Mouse (Mus musculus) myocyte (in vitro differentiated cells): ENCODE measurements around the gene Clstn2. TPM values are rescaled to one million over a fixed set of nuclear protein-coding genes. Genes with fewer than 3 reads are reported as not detected.

Experiments used
- H3K27me3 ChIP-seq: one replicate; pipeline ENCODE4 v1.6.1; 2011; ENCODE audit not compliant: control insufficient read depth, insufficient read depth, insufficient read length
- H3K36me3 ChIP-seq: one replicate; pipeline ENCODE4 v1.6.1; 2011; ENCODE audit not compliant: control insufficient read depth, insufficient read depth
- H3K4me2 ChIP-seq: one replicate; pipeline ENCODE4 v1.6.1; 2011; ENCODE audit warnings: low read depth, control low read depth
- H3K4me3 ChIP-seq: one replicate; pipeline ENCODE4 v1.5.1; 2011; ENCODE audit warnings: mild to moderate bottlenecking, control low read depth, moderate library complexity
- H3K79me2 ChIP-seq: one replicate; pipeline ENCODE4 v1.6.1; 2011; ENCODE audit not compliant: control insufficient read depth, insufficient read depth
- H3ac ChIP-seq: one replicate; pipeline ENCODE4 v1.6.1; 2011; ENCODE audit not compliant: control insufficient read depth, insufficient read length
- CEBPB ChIP-seq: IDR thresholded peaks from 2 replicates; pipeline ENCODE4 v1.6.1; 2011; ENCODE audit warnings: mild to moderate bottlenecking, moderate library complexity; ENCODE audit not compliant: poor library complexity, insufficient read depth, severe bottlenecking
- E2F4 ChIP-seq: IDR thresholded peaks from one replicate; pipeline ENCODE4 v1.6.1; 2011; ENCODE audit warnings: mild to moderate bottlenecking, control low read depth, moderate library complexity; ENCODE audit not compliant: insufficient read depth
- MAX ChIP-seq: IDR thresholded peaks from one replicate; pipeline ENCODE4 v1.6.1; 2011; ENCODE audit warnings: low read depth, mild to moderate bottlenecking, control low read depth
- MYOD1 ChIP-seq, 3 experiments: IDR thresholded peaks; one replicate each; pipeline ENCODE4 v1.6.1; 2011; ENCODE audit warnings: control low read depth in 2 of 3, low read depth in 2 of 3, mild to moderate bottlenecking in 2 of 3, moderate library complexity in 1 of 3; ENCODE audit not compliant: insufficient read length in 2 of 3, control insufficient read depth in 1 of 3
- MYOG ChIP-seq, 3 experiments: IDR thresholded peaks; one replicate each; pipeline ENCODE4 v1.6.1; 2011; ENCODE audit warnings: control low read depth in 2 of 3, low read depth in 2 of 3, mild to moderate bottlenecking in 2 of 3; ENCODE audit not compliant: insufficient read length in 2 of 3, control insufficient read depth in 1 of 3, insufficient read depth in 1 of 3
- POLR2A ChIP-seq: IDR thresholded peaks from one replicate; pipeline ENCODE4 v1.6.1; 2011; ENCODE audit warnings: low read depth, mild to moderate bottlenecking, control low read depth, moderate library complexity; ENCODE audit not compliant: insufficient read length
- POLR2AphosphoS2 ChIP-seq: IDR thresholded peaks from one replicate; pipeline ENCODE4 v1.6.1; 2011; ENCODE audit warnings: low read depth, control low read depth; ENCODE audit not compliant: insufficient read length
- REST ChIP-seq: IDR thresholded peaks from one replicate; pipeline ENCODE4 v1.6.1; 2011; ENCODE audit warnings: mild to moderate bottlenecking, control low read depth, moderate library complexity; ENCODE audit not compliant: insufficient read depth, insufficient read length
- SRF ChIP-seq: IDR thresholded peaks from one replicate; pipeline ENCODE4 v1.6.1; 2011; ENCODE audit warnings: low read depth; ENCODE audit not compliant: control insufficient read depth, insufficient read length
- TCF12 ChIP-seq: IDR thresholded peaks from one replicate; pipeline ENCODE4 v1.6.1; 2011; ENCODE audit warnings: mild to moderate bottlenecking, control low read depth; ENCODE audit not compliant: poor library complexity, insufficient read depth, severe bottlenecking
- TCF3 ChIP-seq: IDR thresholded peaks from one replicate; pipeline ENCODE4 v1.6.1; 2011; ENCODE audit warnings: low read depth, control low read depth; ENCODE audit not compliant: insufficient read length
- USF1 ChIP-seq: IDR thresholded peaks from one replicate; pipeline ENCODE4 v1.6.1; 2011; ENCODE audit warnings: low read depth, mild to moderate bottlenecking, control low read depth, moderate library complexity
- polyA plus RNA-seq: library from polyadenylated mRNA; unstranded; fragments of >200 nt; fragmentation: generic; extraction: Trizol; gene quantifications from one replicate; pipeline ENCODE4 v1.2.1, GENCODE M21; 2012; ENCODE audit warnings: missing spikeins

Clstn2 gene
- polyA plus RNA-seq, 1 experiment: 0.02 TPM

DNA sequence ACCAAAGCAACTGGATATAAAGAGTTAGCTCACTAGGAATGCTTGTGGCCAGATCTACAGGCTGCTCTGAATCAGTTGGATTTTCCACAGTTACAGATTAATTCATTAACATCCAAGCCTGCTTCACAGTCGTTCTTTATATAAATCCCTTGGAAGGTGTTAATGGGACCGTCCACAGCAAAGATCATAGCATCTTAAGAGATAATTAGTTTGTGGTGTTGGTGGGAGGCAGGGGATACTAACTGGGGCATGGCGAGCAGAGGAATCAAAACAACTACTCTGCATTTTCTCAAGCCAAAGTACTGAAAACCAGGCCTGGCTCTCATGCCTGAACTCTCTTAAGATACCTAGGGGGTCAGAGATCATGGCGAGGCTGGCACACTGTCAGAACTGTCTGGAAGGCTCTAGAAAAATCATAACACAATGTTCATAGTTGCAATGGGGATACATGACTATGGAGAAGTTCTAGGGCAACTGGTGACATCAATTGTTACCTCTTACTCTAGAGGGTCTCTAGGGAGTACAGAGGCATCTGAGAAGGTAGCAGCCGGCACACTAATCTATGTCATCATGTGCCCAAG lies 336.2 kb downstream of the Clstn2 start:
- Histone ChIP-seq H3K4me3 (no peak overlapping the region), H3K36me3 (no peaks in the 10 kb centered on the region), H3ac (no peak overlapping the region), H3K79me2 (no peaks in the 10 kb centered on the region), H3K4me2 (no peak overlapping the region), H3K27me3 (no peaks in the 10 kb centered on the region)
- no peak for TF ChIP-seq SRF
- TF ChIP-seq MAX: no peak
- no peak for TF ChIP-seq POLR2AphosphoS2
- no peak for TF ChIP-seq POLR2A
- TF ChIP-seq CEBPB: no peak
- TF ChIP-seq TCF12: no peak
- TF ChIP-seq USF1: no peak
- no peak for TF ChIP-seq MYOG (IDR thresholded peaks at IDR 0.05; ENCODE audit: control insufficient read depth in 1 of 3, insufficient read depth in 1 of 3, insufficient read length in 2 of 3, low read depth in 2 of 3)
- no peak for TF ChIP-seq MYOD1 (IDR thresholded peaks at IDR 0.05; ENCODE audit: control insufficient read depth in 1 of 3, insufficient read length in 2 of 3, low read depth in 2 of 3)
- TF ChIP-seq REST: no peak
- TF ChIP-seq TCF3: no peak
- no peak for TF ChIP-seq E2F4

- no peak overlapping the region for H3K4me2 ChIP-seq
- H3ac ChIP-seq: no peak overlapping the region
- H3K79me2 ChIP-seq: no peaks in the 10 kb centered on the region
- TF ChIP-seq MYOD1 (IDR thresholded peaks at IDR 0.05; ENCODE audit: control insufficient read depth in 1 of 3, insufficient read length in 2 of 3, low read depth in 2 of 3) (no peak), MAX (no peak), USF1 (no peak), TCF3 (no peak), E2F4 (no peak), REST (no peak), TCF12 (no peak), SRF (no peak), POLR2AphosphoS2 (no peak), CEBPB (no peak), MYOG (IDR thresholded peaks at IDR 0.05; ENCODE audit: control insufficient read depth in 1 of 3, insufficient read depth in 1 of 3, insufficient read length in 2 of 3, low read depth in 2 of 3) (no peak), POLR2A (no peak)
- H3K27me3 ChIP-seq: no peaks in the 10 kb centered on the region
- H3K4me3 ChIP-seq: no peak overlapping the region
- no peaks in the 10 kb centered on the region for H3K36me3 ChIP-seq
These were observed 337.7 kb downstream of the Clstn2 start for GRCm38 (mm10) chr9:97695278-97695677.

DNA sequence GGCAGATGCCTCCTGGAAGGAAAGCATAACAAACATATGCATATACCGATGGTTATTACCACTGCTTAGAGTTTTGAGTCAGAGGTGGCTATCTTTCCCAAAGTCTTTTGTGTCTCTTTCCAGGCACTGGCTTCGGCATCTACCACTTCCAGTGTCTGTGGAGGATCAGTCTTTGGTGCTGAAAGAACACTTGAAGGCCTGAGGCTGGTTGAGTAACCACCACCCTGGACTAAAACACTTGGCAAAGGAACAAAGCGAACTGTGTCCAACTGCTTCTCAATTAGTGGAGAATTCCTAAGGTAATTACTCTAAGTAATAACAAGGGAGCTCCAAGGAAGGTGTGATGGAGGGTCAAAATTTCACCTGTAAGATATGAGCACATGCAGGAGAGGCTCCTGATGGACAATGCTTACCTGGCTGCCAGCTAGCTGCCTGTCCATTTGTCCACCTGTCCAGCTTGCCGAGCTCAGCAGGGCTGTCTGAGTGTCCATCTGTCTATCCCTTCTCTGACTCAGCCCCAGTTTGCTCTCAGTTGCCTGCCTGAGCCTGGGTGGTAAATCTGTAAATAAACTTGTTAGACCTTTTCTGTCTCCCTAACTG lies 346.1 kb downstream of the Clstn2 start:
- Histone ChIP-seq H3K4me3 (no peak overlapping the region), H3K36me3 (no peaks in the 10 kb centered on the region), H3ac (no peak overlapping the region), H3K79me2 (no peaks in the 10 kb centered on the region), H3K27me3 (no peaks in the 10 kb centered on the region), H3K4me2 (no peak overlapping the region)
- no peak for TF ChIP-seq USF1
- TF ChIP-seq TCF3: no peak

DNA sequence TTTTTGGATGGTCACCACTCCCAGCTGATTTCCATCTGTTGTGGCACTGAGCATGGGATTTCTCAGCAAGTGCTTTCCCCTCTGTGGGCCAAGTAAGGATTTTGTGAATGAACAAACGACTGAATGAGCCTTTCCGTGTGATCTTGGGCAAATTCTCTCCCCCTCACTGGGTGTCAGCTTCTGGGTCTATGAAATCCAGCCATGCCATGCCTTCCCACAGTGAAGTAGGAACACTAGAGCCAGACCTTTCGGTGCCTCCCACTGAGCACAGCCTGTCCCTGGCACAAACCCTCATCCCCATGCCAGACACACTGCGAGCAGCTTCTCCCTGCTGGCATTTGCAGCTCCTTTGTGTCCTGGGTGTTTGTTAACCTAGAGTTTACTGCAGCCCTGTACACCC lies 347.3 kb downstream of the Clstn2 start:
- Histone ChIP-seq H3K36me3 (no peaks in the 10 kb centered on the region), H3K79me2 (no peaks in the 10 kb centered on the region), H3K4me3 (no peak overlapping the region), H3K27me3 (no peaks in the 10 kb centered on the region), H3K4me2 (no peak overlapping the region), H3ac (no peak overlapping the region)
- no peak for TF ChIP-seq USF1
- no peak for TF ChIP-seq CEBPB
- TF ChIP-seq SRF: no peak
- TF ChIP-seq POLR2A: no peak
- TF ChIP-seq REST: no peak
- TF ChIP-seq POLR2AphosphoS2: no peak
- no peak for TF ChIP-seq TCF12
- no peak for TF ChIP-seq MAX
- no peak for TF ChIP-seq E2F4
- no peak for TF ChIP-seq TCF3
- no peak for TF ChIP-seq MYOG (IDR thresholded peaks at IDR 0.05; ENCODE audit: control insufficient read depth in 1 of 3, insufficient read depth in 1 of 3, insufficient read length in 2 of 3, low read depth in 2 of 3)
- TF ChIP-seq MYOD1 (IDR thresholded peaks at IDR 0.05; ENCODE audit: control insufficient read depth in 1 of 3, insufficient read length in 2 of 3, low read depth in 2 of 3): no peak

GRCm38 (mm10) chr9:97679878-97680277 lies 353.1 kb downstream of the Clstn2 start:
- no peaks in the 10 kb centered on the region for H3K27me3 ChIP-seq
- no peak overlapping the region for H3K4me3 ChIP-seq
- H3K36me3 ChIP-seq: no peaks in the 10 kb centered on the region
- H3ac ChIP-seq: no peak overlapping the region
- TF ChIP-seq E2F4 (no peak), USF1 (no peak), SRF (no peak), MYOG (IDR thresholded peaks at IDR 0.05; ENCODE audit: control insufficient read depth in 1 of 3, insufficient read depth in 1 of 3, insufficient read length in 2 of 3, low read depth in 2 of 3) (no peak), POLR2A (no peak), TCF3 (no peak), TCF12 (no peak), MAX (no peak), MYOD1 (IDR thresholded peaks at IDR 0.05; ENCODE audit: control insufficient read depth in 1 of 3, insufficient read length in 2 of 3, low read depth in 2 of 3) (no peak), CEBPB (no peak), POLR2AphosphoS2 (no peak), REST (no peak)
- no peak overlapping the region for H3K4me2 ChIP-seq
- no peaks in the 10 kb centered on the region for H3K79me2 ChIP-seq
